Mouse (Mus musculus): ENCODE data around the gene Psmd1.

Psmd1 gene

GRCm38 (mm10) chr1:86076565-86076964, 12.4 kb downstream of the Psmd1 start:
- no peak for DNase-seq

DNA sequence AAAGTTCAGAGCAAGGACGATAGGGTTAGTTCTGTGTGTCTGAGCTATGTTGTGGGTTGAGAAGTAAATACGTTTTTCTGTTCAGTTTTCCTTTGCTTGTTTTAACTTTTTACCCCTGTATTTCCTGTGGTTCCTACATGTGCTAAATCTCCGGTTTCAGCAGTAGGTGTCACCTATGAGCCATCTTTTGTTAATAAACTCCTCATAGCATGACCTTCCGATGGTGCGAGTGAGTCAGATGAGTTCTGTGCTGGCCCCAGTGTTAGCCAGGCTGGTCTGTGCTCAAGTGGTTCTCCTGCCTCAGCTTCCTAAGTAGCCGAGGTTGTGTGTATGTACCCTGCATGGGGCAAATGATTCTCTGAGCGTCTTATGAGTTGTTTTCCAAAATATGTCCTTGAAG, 30.2 kb downstream of the Psmd1 start:
- DNase-seq = no peak

DNA sequence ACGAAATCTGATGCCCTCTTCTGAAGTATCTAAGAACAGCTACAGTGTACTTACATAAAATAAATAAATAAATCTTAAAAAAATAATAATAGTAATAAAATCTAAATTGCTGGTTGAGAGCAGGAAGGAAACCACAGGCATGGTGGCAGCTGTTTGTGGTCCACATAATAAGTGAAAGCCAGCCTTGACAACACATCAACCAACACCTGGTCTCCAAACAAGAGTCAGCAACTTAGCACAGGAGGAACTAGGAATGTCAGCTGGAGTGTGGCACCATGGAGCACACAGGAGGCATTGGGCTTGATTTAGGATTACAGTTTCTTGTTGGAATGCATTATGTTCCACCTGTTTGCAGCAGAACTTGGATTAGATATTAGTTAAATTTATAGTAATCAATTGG, 40.9 kb downstream of the Psmd1 start:
- DNase-seq = no peak

DNA sequence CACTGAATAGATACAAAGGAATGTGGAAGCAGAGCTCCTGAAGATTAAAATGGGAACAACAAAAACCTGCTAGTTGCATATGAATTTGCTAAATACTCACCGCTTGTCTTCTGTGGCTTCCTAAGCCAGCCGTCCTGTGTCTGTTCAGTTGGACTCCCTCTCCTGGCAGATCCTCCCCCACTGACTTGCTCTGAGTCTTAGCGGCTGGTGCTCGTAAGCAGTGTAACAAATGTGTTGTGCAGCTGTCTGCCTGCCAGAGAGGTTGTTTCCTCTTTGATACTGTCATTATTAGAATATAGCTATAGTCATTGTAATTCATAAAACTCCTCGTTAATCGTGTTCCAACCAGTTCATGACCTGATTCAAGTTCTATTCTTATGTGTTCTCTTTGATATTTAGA, 47.6 kb downstream of the Psmd1 start, which contains the start of gene Htr2b:
Htr2b (minus strand) TSS at position 192 of the 400 bp plus-strand sequence.
- DNase-seq = peak; percentile 26

GRCm38 (mm10) chr1:86114141-86114540, 50.0 kb downstream of the Psmd1 start:
- no peak for DNase-seq

GRCm38 (mm10) chr1:86119549-86119948, 55.4 kb downstream of the Psmd1 start:
- no peak for DNase-seq

- DNase-seq = no peak
Measured at GRCm38 (mm10) chr1:86126036-86126435, 61.8 kb downstream of the Psmd1 start.

DNA sequence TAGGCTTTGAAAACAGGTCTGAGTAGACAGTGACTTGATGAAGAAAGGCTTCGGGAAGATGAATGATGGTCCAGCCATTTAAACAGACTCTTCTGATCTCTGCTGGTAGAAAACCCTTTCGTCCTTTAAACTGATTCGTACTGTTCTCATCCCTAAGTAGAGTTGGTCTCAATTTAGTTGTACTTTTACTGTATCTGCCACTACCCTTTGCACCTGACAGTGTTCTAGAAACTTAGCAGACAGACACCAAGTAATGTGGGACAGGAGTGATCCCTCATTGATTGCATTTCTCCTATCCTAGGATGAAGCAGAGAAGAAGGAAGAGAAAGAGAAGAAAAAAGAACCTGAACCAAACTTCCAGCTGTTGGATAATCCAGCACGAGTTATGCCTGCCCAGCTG, 69.2 kb downstream of the Psmd1 start, which contains the start of gene Gm21972:
Gm21972 (plus strand) TSS at position 301 of the 400 bp plus-strand sequence.
- no peak for DNase-seq

- DNase-seq = no peak
Measured at GRCm38 (mm10) chr1:86135315-86135714, 71.1 kb downstream of the Psmd1 start.

GRCm38 (mm10) chr1:86141081-86141480, 76.9 kb downstream of the Psmd1 start:
- peak; percentile 70 for DNase-seq

DNA sequence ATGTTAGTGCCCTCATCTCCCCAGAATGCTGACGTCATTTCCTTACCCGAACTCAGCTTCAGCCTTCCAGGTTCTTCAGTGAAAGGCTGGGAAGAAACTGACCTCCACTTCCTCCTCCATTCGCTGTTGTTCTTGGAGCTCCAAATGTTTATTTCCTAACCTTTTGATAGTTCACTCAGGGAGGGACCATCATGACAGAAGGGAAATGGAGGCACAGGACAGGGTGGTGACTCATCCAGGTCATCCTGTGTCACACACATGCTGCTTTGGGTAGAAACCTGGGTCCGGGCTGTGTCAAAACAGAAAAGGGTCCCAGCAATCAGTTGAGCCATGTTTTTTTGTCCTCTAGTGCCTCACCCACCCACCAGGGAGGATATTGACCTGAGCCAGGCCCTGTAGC, 79.0 kb downstream of the Psmd1 start:
- DNase-seq = no peak

DNA sequence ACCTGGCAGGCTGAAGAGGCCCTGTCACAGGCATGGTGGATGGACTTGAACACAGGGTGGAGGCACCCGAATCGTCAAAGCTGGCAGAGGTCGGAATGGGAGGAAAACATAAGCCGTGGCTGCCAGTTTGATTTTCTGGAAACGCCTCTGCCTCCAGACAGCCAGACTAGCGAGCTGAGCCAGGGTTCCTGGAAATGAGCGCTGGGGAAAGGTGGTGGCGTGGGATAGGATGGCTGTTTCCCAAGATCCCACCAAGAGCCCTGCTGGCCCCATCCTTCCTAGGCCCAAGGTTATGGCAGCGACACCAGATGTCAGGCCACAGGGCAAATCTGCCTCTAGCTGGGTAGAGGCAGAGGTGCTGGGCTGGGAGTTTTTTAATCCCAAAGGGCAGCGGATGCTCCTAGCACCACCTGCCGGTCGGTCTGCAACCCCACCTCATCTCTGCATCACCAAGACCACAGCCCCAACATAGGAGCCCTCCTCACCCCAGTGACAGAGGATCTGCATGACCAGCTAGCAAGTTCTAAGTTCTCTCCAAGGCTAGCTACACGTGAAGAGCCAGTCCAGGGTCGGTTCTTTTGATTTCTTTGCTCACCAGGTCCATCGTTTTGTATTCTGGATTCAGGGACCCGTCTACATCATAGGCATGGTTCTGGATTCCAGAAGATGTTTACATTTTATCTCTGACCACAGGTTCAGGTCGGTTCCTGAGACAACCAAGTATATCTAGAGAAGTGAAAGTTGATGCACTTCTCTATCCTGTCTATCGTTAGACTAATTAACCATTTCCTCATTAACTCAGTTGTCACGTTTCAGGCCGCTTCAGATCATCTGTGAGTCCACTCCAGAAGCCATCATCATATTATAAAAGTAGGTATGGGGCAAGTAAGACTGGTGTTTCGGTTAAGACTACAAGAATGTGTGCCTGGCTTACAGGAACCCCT, 80.1 kb downstream of the Psmd1 start:
- DNase-seq = peak; percentile 28

DNA sequence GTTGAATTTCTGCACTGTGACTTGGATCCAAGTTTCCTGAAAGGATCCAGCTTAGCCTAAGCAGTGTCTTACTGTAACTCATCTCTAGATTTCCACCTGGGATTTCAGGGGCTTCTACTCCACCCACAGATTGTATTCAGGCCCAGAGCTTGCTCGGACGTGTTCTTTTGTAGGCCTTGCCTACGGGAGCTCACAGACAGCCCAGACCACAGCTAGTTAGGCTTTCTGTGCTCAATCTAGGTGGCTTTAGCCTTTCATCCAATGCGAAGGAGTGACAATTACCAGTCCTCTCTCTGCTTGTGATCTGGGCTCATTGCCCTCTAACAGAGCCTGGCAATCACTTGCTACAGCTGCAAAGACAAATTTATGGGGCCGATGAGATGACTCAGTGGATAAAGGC, 82.1 kb downstream of the Psmd1 start:
- DNase-seq = no peak

DNA sequence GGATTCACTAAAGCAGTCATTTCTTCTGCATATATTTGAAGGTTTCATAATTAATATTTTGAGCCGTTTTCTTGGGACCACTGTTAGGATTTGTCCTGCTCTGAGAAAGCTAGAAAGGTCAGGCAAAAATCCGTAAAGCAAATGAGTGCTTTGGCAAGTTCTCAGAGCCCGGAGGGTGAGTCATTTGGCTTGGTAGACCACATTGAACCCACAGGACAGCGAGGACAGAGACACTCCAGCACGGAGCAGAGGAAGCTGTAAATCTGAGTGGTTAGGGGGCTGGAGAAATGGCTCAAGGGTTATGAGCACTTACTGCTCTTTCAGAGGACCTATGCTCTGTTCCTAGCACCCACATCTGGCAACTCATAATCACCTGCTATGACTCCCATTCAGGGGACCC, 83.4 kb downstream of the Psmd1 start:
- no peak for DNase-seq

GRCm38 (mm10) chr1:86148161-86148560, 84.0 kb downstream of the Psmd1 start:
- DNase-seq = no peak

DNA sequence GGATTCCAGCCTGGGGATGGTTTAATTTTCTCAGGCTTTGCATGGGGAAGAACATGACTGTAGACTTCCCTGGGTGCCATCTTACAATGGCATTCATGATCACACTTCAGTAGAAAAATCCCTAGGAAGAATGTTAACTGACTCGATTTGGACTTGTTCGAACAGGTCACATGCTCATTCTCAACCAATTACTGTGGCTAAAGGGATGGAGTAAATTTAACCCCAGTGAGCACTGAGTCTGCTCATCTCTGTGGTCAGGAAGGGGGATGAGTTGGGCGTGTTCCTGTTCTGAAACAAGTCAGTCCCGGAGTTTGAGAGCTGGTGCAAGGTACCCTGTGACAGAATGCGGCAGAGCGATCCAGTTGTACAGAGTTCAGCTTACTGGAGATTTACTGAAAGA, 86.7 kb downstream of the Psmd1 start:
- no peak for DNase-seq

GRCm38 (mm10) chr1:86151376-86151775, 87.2 kb downstream of the Psmd1 start:
- no peak for DNase-seq

- peak; percentile 7 for DNase-seq
Measured at GRCm38 (mm10) chr1:86152618-86153017, 88.4 kb downstream of the Psmd1 start.

DNA sequence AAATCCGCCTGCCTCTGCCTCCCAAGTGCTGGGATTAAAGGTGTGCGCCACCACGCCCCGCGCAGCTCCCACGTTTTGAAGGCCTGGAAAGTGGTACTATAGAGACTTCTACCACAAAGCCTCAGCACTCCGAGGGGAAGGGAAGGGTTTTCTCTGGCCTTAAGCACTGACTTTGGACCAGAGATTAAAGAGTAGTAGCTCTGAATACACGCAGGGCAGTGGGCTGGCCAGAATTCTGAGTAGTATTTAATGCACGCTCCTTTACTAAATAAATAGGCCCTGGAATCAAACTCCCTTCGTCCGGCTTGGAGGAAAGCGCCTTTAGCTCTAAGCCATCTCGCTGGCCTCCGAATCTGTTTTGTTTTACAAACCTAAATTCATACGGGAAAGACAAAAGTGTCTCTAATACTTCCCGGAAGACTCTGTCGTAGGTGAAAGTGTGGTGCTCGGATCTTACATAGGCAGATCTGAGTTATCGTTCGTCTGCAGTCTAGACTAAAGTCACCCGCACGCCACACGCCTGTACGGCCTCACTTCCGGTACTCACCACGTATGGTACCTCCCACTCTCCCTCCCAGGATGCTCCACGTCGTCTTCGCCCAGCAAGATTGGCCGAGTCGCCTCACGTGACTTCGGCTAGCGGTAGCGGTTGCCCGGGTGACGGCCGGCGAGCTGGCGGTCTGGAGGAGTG, 90.1 kb downstream of the Psmd1 start, which contains the start of gene Armc9:
Armc9 (plus strand) TSS at position 648 of the 691 bp plus-strand sequence.
- DNase-seq = peak; percentile 97

- no peak for DNase-seq
Measured at GRCm38 (mm10) chr1:86154824-86155164, 90.6 kb downstream of the Psmd1 start.

DNA sequence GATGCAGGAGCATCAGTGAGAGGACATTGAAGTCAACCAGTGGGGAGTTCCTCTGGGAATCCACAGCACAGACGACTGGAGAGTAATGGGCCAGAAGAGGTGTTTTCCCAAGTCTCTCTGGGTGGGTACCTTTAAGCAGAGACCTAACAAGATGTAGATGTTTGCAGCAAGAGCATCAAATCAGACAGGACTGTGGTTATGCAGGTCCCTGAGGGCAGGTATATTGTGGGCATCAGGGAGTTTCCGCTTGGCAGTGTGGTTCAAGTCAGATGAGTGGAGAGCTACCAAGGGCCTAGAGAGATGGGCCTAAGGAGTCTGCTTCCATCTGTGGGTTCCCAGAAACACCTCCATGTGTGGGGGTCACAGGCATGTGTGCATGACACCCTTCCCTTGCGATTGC, 91.9 kb downstream of the Psmd1 start:
- DNase-seq = no peak

DNA sequence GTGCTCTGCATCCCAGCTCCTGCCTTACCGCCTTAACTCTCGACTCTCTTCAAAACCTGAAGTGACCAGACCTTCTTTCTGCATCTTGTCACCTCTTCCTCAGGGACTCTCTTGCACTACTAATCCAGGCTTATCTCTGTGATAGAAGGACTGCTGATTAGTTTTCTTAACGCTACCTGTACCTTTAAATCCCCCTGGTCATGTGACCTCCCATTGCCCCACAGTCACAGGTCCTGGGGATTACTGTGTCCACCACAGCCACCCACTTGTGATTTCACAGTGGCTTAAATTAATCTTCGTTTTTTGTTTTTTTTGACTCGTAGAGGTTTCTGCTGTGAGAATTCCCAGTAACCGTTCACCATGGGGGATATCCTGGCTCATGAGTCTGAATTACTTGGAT, 92.4 kb downstream of the Psmd1 start:
- DNase-seq = peak; percentile 20

DNA sequence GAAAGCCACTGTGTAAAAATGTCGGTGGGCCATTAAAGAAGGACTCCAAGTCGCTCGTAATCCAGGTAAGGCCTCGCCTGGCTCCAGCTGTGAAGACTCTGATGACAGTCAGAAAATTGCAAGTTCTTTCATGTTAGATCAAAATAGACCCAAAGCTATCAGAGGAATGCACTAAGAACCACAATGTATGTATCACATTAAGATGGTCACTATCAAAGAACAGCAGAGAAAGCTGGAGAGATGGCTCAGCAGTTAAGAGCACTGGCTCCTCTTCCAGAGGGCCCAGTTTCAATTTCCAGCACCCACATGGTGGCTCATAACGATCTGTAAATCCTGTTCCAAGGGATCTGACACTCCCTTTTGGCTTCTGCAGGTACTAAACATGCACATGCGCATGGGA, 95.9 kb downstream of the Psmd1 start:
- DNase-seq = no peak

DNA sequence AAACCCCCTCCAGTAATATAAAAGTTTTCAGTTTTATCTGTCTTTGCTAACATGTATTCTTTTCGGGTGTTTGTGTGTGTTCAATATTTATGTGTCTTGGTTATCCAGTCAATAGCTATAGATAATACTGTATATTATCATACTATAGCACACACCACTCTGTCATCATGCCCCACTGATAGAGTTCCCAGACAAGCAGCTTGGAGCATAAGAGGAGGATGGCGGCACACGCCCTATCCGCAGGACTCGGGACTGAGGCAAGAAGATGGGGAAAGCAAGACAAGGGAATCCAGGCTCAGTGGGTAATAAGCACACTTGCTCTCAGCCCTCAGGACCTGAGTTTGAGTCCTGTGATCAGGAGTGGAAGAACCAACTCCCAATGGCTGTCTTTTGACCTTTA, 96.3 kb downstream of the Psmd1 start:
- DNase-seq = no peak
